Mouse (Mus musculus) intestine, embryonic 14.5 days (tissue): ENCODE measurements around the gene Rabif. TPM values are rescaled to one million over a fixed set of nuclear protein-coding genes. Genes with fewer than 3 reads are reported as not detected.
"Not testable (repeated sequence)": the region's sequence is repeated elsewhere in the genome, so short reads cannot be mapped to it uniquely, and the experiment has no call there.

ENCODE experiments used
- ATAC-seq: fragments of 200-750 bp; cut with Nextera tagmentation; replicated peaks from 2 replicates; pipeline ENCODE4 v1.8.0; 2017; ENCODE audit warnings: low read depth, moderate number of reproducible peaks, moderate TSS enrichment, moderate library complexity; ENCODE audit not compliant: low FRiP score, low TSS enrichment
- DNase-seq: peaks from one replicate; pipeline ENCODE4 v3.0.0-alpha.2; 2018; ENCODE audit warnings: low spot score
- H3K27ac ChIP-seq: fragments of 300-500 bp; sonication (generic); 2 replicates; pipeline ENCODE4 v1.5.1; 2014; ENCODE audit warnings: low read depth, mild to moderate bottlenecking, control low read depth
- H3K27me3 ChIP-seq: fragments of 300-500 bp; sonication (generic); replicated peaks from 2 replicates; pipeline ENCODE4 v1.6.1; 2014; ENCODE audit warnings: low read length, control low read depth; ENCODE audit not compliant: control insufficient read depth, insufficient read depth
- H3K36me3 ChIP-seq: fragments of 300-500 bp; sonication (generic); 2 replicates; pipeline ENCODE4 v1.6.1; 2014; ENCODE audit warnings: low read length, control low read depth; ENCODE audit not compliant: control insufficient read depth, insufficient read depth
- H3K4me1 ChIP-seq: fragments of 300-500 bp; sonication (generic); replicated peaks from 2 replicates; pipeline ENCODE4 v1.6.1; 2014; ENCODE audit warnings: low read length, control low read depth, mixed read lengths; ENCODE audit not compliant: control insufficient read depth, insufficient read depth
- H3K4me2 ChIP-seq: fragments of 300-500 bp; sonication (generic); 2 replicates; pipeline ENCODE4 v1.6.1; 2014; ENCODE audit warnings: low read length
- H3K4me3 ChIP-seq: fragments of 300-500 bp; sonication (generic); 2 replicates; pipeline ENCODE4 v1.5.1; 2014; ENCODE audit warnings: low read depth, low read length, control low read depth, mixed read lengths
- H3K9ac ChIP-seq: fragments of 300-500 bp; sonication (generic); 2 replicates; pipeline ENCODE4 v1.6.1; 2014; ENCODE audit warnings: mild to moderate bottlenecking, low read length
- H3K9me3 ChIP-seq: fragments of 300-500 bp; sonication (generic); 2 replicates; pipeline ENCODE4 v1.6.1; 2016; ENCODE audit warnings: low read length, control low read depth; ENCODE audit not compliant: control insufficient read depth
- WGBS: fragments of 180-500 bp; shearing (Covaris S2); extraction: QIAGEN DNeasy Blood & Tissue Kit; methylation state at CpG from one replicate; pipeline ENCODE4 v1.1.7; 2014; 5-methylcytosine and 5-hydroxymethylcytosine counted together
- polyA plus RNA-seq: library from polyadenylated mRNA; unstranded; fragments of >200 nt; fragmentation: Nextera tagmentation; extraction: Ambion mirVana; gene quantifications from 2 replicates; pipeline ENCODE4 v1.2.1, GENCODE M21; 2014

Rabif gene
- polyA plus RNA-seq, 1 experiment from 2014 or later: 41.8 TPM

GRCm38 (mm10) chr1:134525015-134525414 lies 30.6 kb downstream of the Rabif start:
- no peak overlapping the region for H3K27ac ChIP-seq
- no peak for ATAC-seq
- no peak for DNase-seq
- no peaks in the 10 kb centered on the region for H3K9me3 ChIP-seq
- H3K9ac ChIP-seq: no peak overlapping the region
- H3K4me1 ChIP-seq: no peaks in the 10 kb centered on the region
- H3K4me2 ChIP-seq: no peak overlapping the region
- 85% methylated on average over 1 of the region's 1 CpGs for WGBS
- no peaks in the 10 kb centered on the region for H3K27me3 ChIP-seq
- no peak overlapping the region for H3K4me3 ChIP-seq
- no peaks in the 10 kb centered on the region for H3K36me3 ChIP-seq

- DNase-seq (no peak), ATAC-seq (peak; percentile 73)
- no peaks in the 10 kb centered on the region for H3K27me3 ChIP-seq
- H3K9me3 ChIP-seq: no peaks in the 10 kb centered on the region
- 47% methylated on average over 6 of the region's 6 CpGs for WGBS
- H3K4me2 ChIP-seq: no peak overlapping the region
- H3K9ac ChIP-seq: no peak overlapping the region
- no peaks in the 10 kb centered on the region for H3K4me1 ChIP-seq
- no peak overlapping the region; the same call in 1 of the 2 replicates for H3K27ac ChIP-seq
- H3K36me3 ChIP-seq: no peaks in the 10 kb centered on the region
- no peak overlapping the region for H3K4me3 ChIP-seq
Observed at GRCm38 (mm10) chr1:134526752-134527151, 32.3 kb downstream of the Rabif start.

DNA sequence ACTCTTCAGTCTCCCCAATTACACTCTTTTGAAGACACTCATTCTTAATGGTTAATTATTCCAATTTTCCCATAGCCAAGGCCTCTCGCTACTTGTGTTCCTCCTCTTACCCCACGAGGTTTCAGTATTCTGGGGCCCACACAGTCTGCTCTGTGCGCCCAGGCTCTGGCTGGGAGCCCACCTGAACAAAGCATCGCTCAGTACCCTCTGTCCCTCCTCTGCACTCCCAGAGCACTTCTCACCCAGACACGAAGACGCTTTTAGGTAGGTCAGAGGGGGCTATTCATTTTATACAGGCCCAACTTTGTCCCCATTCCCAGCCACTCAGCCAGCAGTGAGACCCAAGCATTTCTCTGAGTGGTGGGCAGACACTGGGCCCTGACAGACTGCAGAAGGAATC lies 36.2 kb downstream of the Rabif start:
- Histone ChIP-seq H3K27ac (no peak overlapping the region), H3K9me3 (no peaks in the 10 kb centered on the region), H3K4me1 (no peaks in the 10 kb centered on the region), H3K36me3 (no peaks in the 10 kb centered on the region), H3K4me3 (no peak overlapping the region), H3K4me2 (no peak overlapping the region), H3K27me3 (no peaks in the 10 kb centered on the region), H3K9ac (no peak overlapping the region)
- WGBS: 79% methylated on average over 6 of the region's 6 CpGs
- DNase-seq (no peak), ATAC-seq (no peak)

DNA sequence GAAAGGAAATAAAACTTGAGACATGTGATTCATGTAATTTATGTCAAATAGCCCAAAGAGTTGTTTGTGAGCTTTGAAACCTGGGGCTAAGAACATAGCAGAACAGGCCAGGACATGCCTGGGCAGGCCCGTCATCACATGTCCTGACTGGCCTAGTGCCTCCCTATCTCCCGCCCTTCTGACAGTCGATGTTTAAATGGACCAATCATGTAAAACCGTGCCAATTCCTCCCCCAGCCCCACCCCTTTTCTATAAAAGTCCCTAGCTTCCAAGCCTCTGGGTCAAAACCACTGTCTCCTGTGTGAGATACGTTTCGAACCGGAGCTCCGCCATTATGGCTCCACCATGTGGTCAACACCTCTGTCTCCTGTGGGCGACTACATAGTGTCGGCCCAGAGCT lies 39.3 kb downstream of the Rabif start:
- not testable (repeated sequence) for H3K4me3 ChIP-seq, H3K4me1 ChIP-seq, H3K27me3 ChIP-seq, H3K9me3 ChIP-seq, H3K4me2 ChIP-seq, H3K9ac ChIP-seq, ATAC-seq, H3K36me3 ChIP-seq, H3K27ac ChIP-seq, DNase-seq
- 89% methylated on average over 10 of the region's 10 CpGs for WGBS

GRCm38 (mm10) chr1:134535054-134535453 lies 40.6 kb downstream of the Rabif start:
- Histone ChIP-seq H3K4me1 (no peaks in the 10 kb centered on the region), H3K4me3 (no peak overlapping the region), H3K27ac (no peak overlapping the region), H3K9me3 (no peaks in the 10 kb centered on the region), H3K36me3 (no peaks in the 10 kb centered on the region), H3K27me3 (no peaks in the 10 kb centered on the region), H3K4me2 (no peak overlapping the region), H3K9ac (no peak overlapping the region)
- ATAC-seq: no peak
- WGBS: 100% methylated on average over 1 of the region's 1 CpGs
- no peak for DNase-seq

DNA sequence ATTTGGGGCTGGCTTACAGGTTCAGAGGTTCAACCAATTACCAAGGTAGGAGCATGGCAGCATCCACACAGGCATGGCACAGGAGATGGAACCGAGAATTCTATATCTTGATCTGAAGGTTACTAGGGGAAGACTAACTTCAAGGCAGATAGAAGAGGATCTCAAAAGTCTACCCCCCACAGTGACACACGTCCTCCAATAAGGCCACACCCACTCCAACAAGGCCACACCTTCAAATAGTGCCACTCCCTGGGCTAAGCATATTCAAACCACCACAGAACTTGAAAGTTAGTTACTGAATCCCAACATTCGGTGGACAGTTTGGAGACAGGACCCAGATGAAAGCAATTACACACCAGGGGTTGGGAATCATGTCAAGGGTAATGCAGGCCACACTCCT lies 41.1 kb downstream of the Rabif start:
- ATAC-seq (no peak), DNase-seq (no peak)
- Histone ChIP-seq H3K9ac (no peak overlapping the region), H3K27me3 (no peaks in the 10 kb centered on the region), H3K36me3 (no peaks in the 10 kb centered on the region), H3K4me2 (no peak overlapping the region), H3K4me1 (no peaks in the 10 kb centered on the region), H3K9me3 (no peaks in the 10 kb centered on the region), H3K4me3 (no peak overlapping the region), H3K27ac (no peak overlapping the region)
- WGBS: 71% methylated on average over 3 of the region's 3 CpGs

- H3K4me2 ChIP-seq: no peak overlapping the region
- WGBS: 87% methylated on average over 10 of the region's 10 CpGs
- no peaks in the 10 kb centered on the region for H3K36me3 ChIP-seq
- no peak overlapping the region for H3K9ac ChIP-seq
- H3K9me3 ChIP-seq: peaks cover 7% of the 10 kb centered on the region; the same call in 1 of the 2 replicates
- no peaks in the 10 kb centered on the region for H3K4me1 ChIP-seq
- H3K4me3 ChIP-seq: no peak overlapping the region
- no peak for DNase-seq
- no peak overlapping the region for H3K27ac ChIP-seq
- ATAC-seq: no peak
- no peaks in the 10 kb centered on the region for H3K27me3 ChIP-seq
Observed at GRCm38 (mm10) chr1:134540610-134541009, 46.2 kb downstream of the Rabif start.

DNA sequence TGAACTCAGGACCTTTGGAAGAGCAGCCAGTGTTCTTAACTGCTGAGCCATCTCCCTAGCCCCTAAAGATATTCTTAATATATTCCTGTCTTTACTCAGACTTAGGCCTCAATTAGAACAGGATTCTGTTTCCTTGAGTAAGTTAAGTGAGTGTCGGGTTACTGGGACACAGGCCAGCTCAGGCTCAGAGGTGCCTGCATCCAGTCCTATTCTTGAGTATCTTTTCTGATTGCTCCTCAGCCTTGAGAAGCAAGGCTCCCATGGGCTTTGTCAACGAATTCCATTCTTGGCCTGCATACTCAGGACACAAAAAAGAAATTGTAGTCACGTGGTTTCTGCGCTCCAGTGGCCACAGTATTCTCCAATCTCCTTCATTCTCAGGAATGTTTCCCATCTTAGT lies 53.8 kb downstream of the Rabif start:
- no peak for DNase-seq
- Histone ChIP-seq H3K4me1 (no peaks in the 10 kb centered on the region), H3K4me3 (no peak overlapping the region), H3K9me3 (peaks cover 7% of the 10 kb centered on the region; the same call in 1 of the 2 replicates), H3K4me2 (no peak overlapping the region), H3K27me3 (no peaks in the 10 kb centered on the region), H3K36me3 (no peaks in the 10 kb centered on the region), H3K27ac (no peak overlapping the region), H3K9ac (no peak overlapping the region)
- WGBS: 80% methylated on average over 4 of the region's 4 CpGs
- ATAC-seq: no peak

DNA sequence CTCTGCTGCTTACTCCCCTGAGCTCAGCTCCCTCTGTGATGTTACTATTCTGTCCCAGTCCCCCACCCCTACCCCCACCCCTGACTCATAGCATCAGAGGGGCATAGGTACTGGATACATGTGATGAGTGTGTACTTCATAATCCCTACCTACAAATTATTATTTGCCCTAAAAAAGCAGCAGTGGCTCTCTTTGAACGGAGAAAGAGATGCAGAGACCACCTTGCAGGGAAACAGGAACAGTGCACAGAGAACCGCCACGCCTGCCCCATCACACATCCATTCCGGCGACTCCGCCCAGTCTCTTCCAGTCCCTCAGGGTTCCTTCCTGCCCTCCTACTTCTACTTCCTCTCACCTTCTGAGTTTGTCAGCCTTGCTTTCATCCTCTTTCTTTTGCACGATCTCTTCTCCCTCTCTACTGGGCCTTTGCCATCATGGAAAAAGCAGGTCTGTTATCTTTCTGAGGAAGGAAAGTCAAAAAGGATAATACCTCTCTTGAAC lies 55.2 kb downstream of the Rabif start, which contains the start of gene Mgat4e:
Gene Mgat4e (minus strand): TSS at position 51 of the 501 bp plus-strand sequence.
- 43% methylated on average over 7 of the region's 7 CpGs for WGBS
- ATAC-seq (no peak), DNase-seq (no peak)
- Histone ChIP-seq H3K4me3 (no peak within 1 kb of the TSS), H3K36me3 (no peaks in the 10 kb centered on the region), H3K4me1 (no peaks in the 10 kb centered on the region; the same call in 1 of the 2 replicates), H3K9me3 (peaks cover 7% of the 10 kb centered on the region; the same call in 1 of the 2 replicates), H3K4me2 (no peak within 1 kb of the TSS), H3K27ac (no peak within 1 kb of the TSS), H3K9ac (no peak within 1 kb of the TSS), H3K27me3 (no peaks in the 10 kb centered on the region)
